Mouse (Mus musculus): ENCODE results near the gene Pcp4. TPM values are rescaled to one million over a fixed set of nuclear protein-coding genes. Genes with fewer than 3 reads are reported as not detected.

Gene Pcp4
- polyA plus RNA-seq, 1 experiment from 2014 or later = 136 TPM

DNA sequence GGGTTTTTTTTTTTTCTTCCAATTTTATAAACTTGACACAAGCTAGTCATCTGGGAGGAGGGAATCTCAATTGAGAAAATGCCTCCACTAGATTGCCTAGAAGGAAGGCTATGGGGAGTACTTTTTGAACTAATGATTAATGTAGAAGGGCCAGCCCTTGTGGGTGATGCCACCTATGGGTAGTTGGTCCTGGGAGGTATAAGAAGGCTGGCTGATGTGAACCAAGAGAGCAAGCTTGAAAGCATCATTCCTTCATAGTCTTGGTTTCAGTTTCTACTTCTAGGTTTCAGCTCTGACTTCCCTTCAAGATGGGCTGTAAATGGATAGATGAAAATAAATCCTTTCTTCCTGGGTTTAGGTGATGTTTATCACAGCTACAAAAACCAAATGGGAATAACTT is 13.3 kb upstream of the Pcp4 start:
- Histone ChIP-seq H3K4me3 (no peak overlapping the region), H3K9ac (no peak overlapping the region), H3K36me3 (no peaks in the 10 kb centered on the region), H3K9me3 (no peaks in the 10 kb centered on the region), H3K4me2 (no peak overlapping the region), H3K4me1 (replicated peaks) (no peaks in the 10 kb centered on the region), H3K27me3 (no peaks in the 10 kb centered on the region), H3K27ac (replicated peaks) (no peak overlapping the region)
- ATAC-seq (ENCODE audit: low read depth) = no peak

DNA sequence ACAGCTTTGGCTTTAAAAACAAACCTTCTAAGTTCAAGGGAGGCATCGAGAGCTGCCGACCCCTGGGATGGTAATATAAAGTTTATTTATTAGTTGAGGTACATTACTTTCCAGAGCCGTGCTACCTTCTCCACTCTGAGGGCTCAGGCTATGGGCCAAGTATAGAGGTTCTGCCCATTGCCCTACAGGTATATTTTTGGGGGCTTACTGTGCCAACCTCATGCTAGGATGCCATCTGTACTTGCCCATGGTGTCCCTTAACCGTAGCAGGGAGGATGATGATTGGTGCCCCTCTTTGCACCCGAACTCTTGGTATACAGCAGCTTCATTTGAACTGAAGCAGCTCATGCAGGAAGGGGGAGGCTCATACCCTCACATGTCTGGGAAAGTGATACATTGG is 9.8 kb upstream of the Pcp4 start:
- H3K4me3 ChIP-seq = no peak overlapping the region
- 84% methylated on average over 5 of the region's 5 CpGs for WGBS
- no peak for ATAC-seq (ENCODE audit: low read depth)

DNA sequence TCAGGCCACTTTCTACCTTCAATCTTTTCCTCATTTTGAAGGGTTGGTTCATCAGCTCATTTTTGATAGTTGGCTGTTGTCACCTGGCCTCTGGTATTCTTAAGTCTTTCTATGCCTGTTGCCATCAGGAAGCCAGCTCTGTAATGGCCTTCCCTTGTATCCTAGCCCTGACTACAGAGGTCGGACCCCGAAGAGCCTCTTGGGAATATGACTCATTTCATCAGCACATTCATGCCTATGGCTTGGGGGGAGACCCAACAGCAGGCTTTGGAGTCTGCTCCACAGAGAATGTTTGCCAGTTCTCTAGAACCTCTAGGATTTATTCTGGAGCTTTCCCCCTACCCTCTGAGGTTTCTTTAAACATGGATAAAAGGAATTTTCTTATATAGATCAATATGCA is 8.1 kb upstream of the Pcp4 start:
- Histone ChIP-seq H3K27ac (replicated peaks) (no peak overlapping the region), H3K4me1 (replicated peaks) (no peaks in the 10 kb centered on the region), H3K9me3 (no peaks in the 10 kb centered on the region), H3K9ac (no peak overlapping the region), H3K4me2 (no peak overlapping the region), H3K27me3 (no peaks in the 10 kb centered on the region), H3K4me3 (no peak overlapping the region), H3K36me3 (no peaks in the 10 kb centered on the region)
- ATAC-seq (ENCODE audit: low read depth) = no peak
- 88% methylated on average over 2 of the region's 2 CpGs for WGBS

More for the DNA sequence above, 9.8 kb upstream of the Pcp4 start:
- H3K27ac ChIP-seq (replicated peaks) = no peak overlapping the region
- no peaks in the 10 kb centered on the region for H3K36me3 ChIP-seq
- H3K9me3 ChIP-seq = no peaks in the 10 kb centered on the region
- no peak overlapping the region for H3K4me2 ChIP-seq
- H3K27me3 ChIP-seq = no peaks in the 10 kb centered on the region
- H3K9ac ChIP-seq = no peak overlapping the region
- no peaks in the 10 kb centered on the region for H3K4me1 ChIP-seq (replicated peaks)

DNA sequence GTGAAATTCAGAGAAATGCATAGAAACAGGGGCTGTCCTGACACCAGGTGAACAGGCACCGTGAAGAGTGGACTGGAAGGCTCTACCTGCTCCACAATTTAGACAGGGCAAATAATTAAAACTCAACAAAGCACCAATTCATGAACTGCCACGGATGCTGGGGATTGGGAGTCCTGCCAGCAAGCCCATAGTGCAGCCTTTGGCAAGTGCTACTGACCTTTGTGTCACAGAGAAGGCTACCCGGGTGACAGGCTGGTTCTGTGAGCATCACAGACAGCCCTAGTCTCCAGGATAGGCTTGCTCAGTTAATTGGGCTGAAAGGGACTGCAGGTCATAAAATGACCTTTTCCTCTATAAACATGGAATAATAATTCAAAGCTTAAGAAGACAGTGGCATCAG is 6.6 kb upstream of the Pcp4 start:
- Histone ChIP-seq H3K27ac (replicated peaks) (no peak overlapping the region), H3K9me3 (no peaks in the 10 kb centered on the region), H3K36me3 (no peaks in the 10 kb centered on the region), H3K9ac (no peak overlapping the region), H3K4me3 (no peak overlapping the region), H3K27me3 (no peaks in the 10 kb centered on the region), H3K4me2 (no peak overlapping the region), H3K4me1 (replicated peaks) (no peaks in the 10 kb centered on the region)
- WGBS = 50% methylated on average over 3 of the region's 3 CpGs
- ATAC-seq (ENCODE audit: low read depth) = no peak

DNA sequence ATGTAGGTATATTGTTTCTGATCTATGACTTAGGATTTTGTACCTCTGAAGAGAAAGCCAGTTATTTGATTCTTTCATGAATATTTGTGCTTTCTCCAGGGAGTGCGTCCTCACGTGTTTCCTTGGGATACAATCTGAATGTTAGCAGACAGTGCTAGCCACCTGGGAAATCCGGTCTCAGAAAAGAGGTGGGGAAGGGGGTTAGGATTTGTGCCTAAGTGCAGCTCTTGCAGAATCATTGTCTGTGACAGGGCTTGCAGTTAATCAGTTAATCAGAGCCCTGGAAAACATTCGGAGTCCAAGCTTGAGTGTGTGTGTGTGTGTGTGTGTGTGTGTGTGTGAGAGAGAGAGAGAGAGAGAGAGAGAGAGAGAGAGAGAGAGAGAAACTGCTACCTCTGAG is 605 bp downstream of the Pcp4 start:
- peak overlapping the region; percentile 43 for H3K4me2 ChIP-seq
- 0 out of 2 replicates have a peak, but pooled peaks have one; percentile 28 for ATAC-seq (ENCODE audit: low read depth)
- 67% methylated on average over 4 of the region's 4 CpGs for WGBS

DNA sequence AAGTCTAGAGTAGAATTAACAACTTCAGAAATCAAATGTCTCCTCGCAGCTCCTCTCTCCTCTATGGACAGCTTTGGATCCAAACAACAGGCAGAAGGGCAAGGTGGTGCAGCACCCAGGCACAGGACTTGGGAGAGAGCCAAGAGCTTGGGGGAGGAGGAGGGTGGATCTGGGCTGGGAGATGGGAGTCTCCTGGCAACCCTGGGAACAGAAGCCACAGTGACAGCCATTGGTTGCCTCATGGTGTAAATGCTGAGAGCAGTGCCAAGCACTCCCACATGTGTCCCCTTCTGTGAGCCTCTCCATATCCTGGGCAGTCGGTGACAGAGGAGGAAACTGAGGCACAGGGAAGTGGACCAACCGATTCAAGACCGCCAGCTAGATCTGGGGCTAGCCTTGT is 1.3 kb downstream of the Pcp4 start:
- Histone ChIP-seq H3K4me3 (peak overlapping the region; percentile 27; the same call in 1 of the 2 replicates), H3K9ac (no peak overlapping the region)
- peak; percentile 86 for ATAC-seq (ENCODE audit: low read depth)

More for the DNA sequence above, 605 bp downstream of the Pcp4 start:
- Histone ChIP-seq H3K36me3 (no peaks in the 10 kb centered on the region), H3K9ac (no peak overlapping the region; the same call in 1 of the 2 replicates), H3K4me1 (replicated peaks) (peaks cover 34% of the 10 kb centered on the region), H3K27me3 (no peaks in the 10 kb centered on the region), H3K9me3 (no peaks in the 10 kb centered on the region), H3K4me3 (peak overlapping the region; percentile 27), H3K27ac (replicated peaks) (no peak overlapping the region)

DNA sequence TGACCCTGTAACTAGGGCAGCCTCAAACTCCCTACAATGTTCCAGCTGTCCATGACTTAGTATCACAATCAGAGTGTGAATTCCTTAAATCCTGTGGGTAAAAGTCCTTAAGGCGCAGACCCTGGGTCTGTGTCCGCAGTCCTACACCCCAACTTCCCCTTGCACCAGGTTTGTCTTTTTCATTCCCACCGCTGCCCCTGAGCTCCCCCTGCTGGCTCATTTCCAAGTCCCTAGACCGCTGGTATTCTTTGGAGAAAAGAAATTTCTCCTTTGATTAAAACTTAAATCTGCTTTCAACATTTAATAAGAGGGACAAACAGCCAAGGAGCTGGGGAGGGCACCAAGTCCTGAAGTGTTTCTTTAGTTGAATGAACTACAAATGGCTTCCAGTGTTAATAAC is 2.2 kb downstream of the Pcp4 start:
- H3K4me1 ChIP-seq (replicated peaks) = peaks cover 39% of the 10 kb centered on the region
- H3K27ac ChIP-seq (replicated peaks) = no peak overlapping the region
- H3K9ac ChIP-seq = no peak overlapping the region

More for the DNA sequence above, 1.3 kb downstream of the Pcp4 start:
- Histone ChIP-seq H3K27me3 (no peaks in the 10 kb centered on the region), H3K4me2 (peak overlapping the region; percentile 43), H3K4me1 (replicated peaks) (peaks cover 34% of the 10 kb centered on the region), H3K9me3 (no peaks in the 10 kb centered on the region), H3K36me3 (no peaks in the 10 kb centered on the region), H3K27ac (replicated peaks) (no peak overlapping the region)
- WGBS = 83% methylated on average over 4 of the region's 4 CpGs

DNA sequence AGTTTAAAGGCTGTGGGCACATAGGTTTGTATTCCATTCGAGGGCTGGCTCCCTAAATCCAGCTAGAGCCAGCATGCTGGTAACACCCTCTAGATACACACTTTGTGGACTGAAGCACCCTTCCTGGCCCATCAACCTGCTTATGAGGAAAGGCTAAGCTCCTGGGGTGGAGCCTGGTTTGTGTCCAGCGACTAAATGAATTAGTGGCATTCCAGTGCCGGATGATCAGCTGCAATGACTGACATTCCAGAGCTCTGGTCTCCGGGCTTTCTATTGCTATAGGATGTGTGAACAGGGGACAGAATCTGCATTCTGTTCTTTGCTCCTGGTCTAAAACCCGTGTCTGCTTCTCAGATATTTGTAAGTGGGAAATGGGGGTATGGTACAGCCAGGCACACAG is 5.0 kb downstream of the Pcp4 start:
- Histone ChIP-seq H3K4me1 (replicated peaks) (peaks cover 39% of the 10 kb centered on the region), H3K4me3 (no peak overlapping the region), H3K9me3 (no peaks in the 10 kb centered on the region), H3K36me3 (no peaks in the 10 kb centered on the region), H3K9ac (no peak overlapping the region), H3K27ac (replicated peaks) (peak overlapping the region; percentile 59), H3K4me2 (0 out of 2 replicates have a peak overlapping the region, but pooled peaks have one; percentile 0), H3K27me3 (no peaks in the 10 kb centered on the region)
- no peak for ATAC-seq (ENCODE audit: low read depth)
- WGBS = 45% methylated on average over 5 of the region's 5 CpGs

More for the DNA sequence above, 2.2 kb downstream of the Pcp4 start:
- H3K36me3 ChIP-seq = no peaks in the 10 kb centered on the region
- H3K9me3 ChIP-seq = no peaks in the 10 kb centered on the region
- no peaks in the 10 kb centered on the region for H3K27me3 ChIP-seq
- WGBS = 59% methylated on average over 4 of the region's 4 CpGs
- H3K4me3 ChIP-seq = no peak overlapping the region
- no peak for ATAC-seq (ENCODE audit: low read depth)
- 0 out of 2 replicates have a peak overlapping the region, but pooled peaks have one; percentile 43 for H3K4me2 ChIP-seq

DNA sequence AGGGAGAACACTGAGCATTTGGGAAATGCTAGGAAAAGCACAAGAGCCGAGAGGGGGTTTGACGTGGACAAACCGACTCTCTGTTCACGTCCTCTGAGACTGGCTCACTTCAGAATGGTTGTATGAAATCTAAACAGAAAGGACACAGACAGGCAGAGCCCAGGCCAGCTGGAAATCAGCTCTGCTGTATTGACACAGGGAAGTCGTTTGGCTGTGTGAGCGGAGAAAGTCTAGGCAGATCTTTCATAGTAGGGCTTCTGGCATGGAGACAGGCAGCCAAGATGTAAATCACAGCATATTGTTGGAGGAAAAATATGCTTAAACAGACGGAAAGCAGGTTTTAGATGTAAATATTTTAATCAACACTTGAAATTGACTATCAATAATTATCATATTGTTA is 5.4 kb downstream of the Pcp4 start:
- H3K27me3 ChIP-seq = no peaks in the 10 kb centered on the region
- peak overlapping the region; percentile 59 for H3K27ac ChIP-seq (replicated peaks)
- 61% methylated on average over 7 of the region's 7 CpGs for WGBS
- H3K9me3 ChIP-seq = no peaks in the 10 kb centered on the region
- no peak overlapping the region for H3K4me3 ChIP-seq
- H3K4me1 ChIP-seq (replicated peaks) = peaks cover 36% of the 10 kb centered on the region
- H3K36me3 ChIP-seq = no peaks in the 10 kb centered on the region
- no peak overlapping the region for H3K9ac ChIP-seq
- ATAC-seq (ENCODE audit: low read depth) = no peak
- H3K4me2 ChIP-seq = no peak overlapping the region

DNA sequence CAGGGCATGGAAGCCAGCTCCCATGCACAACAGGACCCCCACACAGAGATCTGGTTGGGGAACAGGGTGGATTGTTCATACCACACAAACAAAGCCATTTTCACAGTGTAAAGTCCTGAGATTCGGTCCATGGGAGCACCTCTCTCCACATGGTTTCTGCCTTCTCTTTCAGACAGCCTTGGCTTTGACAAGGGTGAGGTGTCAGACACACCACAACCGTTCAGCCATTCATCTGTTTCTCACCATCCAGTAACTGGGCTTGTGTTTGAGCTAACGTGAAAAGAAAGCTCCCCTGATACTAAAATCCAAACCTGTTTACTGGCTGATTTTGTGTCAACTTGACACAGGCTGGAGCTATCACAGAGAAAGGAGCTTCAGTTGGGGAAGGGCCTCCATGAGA is 6.8 kb downstream of the Pcp4 start:
- Histone ChIP-seq H3K4me2 (no peak overlapping the region), H3K36me3 (no peaks in the 10 kb centered on the region), H3K4me1 (replicated peaks) (peaks cover 23% of the 10 kb centered on the region), H3K27ac (replicated peaks) (no peak overlapping the region), H3K9me3 (no peaks in the 10 kb centered on the region), H3K9ac (no peak overlapping the region), H3K4me3 (no peak overlapping the region), H3K27me3 (no peaks in the 10 kb centered on the region)
- no peak for ATAC-seq (ENCODE audit: low read depth)
- WGBS = 55% methylated on average over 3 of the region's 3 CpGs

DNA sequence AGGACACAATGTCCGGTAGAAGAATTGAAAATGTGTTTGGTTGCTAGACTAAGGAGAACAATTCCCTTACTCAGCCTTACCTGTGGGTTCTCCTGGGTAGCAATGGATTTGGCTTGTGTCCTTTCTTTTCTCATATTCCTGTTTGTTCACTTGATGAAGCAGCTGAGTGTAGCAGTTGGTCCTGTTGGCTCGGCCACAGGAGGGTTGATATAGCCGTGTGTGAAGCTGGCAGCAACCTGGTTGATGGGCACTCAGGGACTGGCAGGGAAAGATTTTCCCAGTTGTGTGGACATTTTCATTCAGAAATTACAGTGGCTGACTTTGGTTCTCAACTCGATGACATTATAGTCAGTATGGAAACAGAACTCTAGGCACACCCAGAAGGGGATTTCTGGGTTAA is 14.4 kb downstream of the Pcp4 start:
- WGBS = 83% methylated on average over 4 of the region's 4 CpGs
- H3K4me3 ChIP-seq = no peak overlapping the region
- no peak for ATAC-seq (ENCODE audit: low read depth)
- no peak overlapping the region for H3K4me2 ChIP-seq
- H3K36me3 ChIP-seq = no peaks in the 10 kb centered on the region
- no peaks in the 10 kb centered on the region for H3K9me3 ChIP-seq
- H3K4me1 ChIP-seq (replicated peaks) = no peaks in the 10 kb centered on the region
- H3K27me3 ChIP-seq = no peaks in the 10 kb centered on the region
- H3K27ac ChIP-seq (replicated peaks) = no peak overlapping the region
- H3K9ac ChIP-seq = no peak overlapping the region

DNA sequence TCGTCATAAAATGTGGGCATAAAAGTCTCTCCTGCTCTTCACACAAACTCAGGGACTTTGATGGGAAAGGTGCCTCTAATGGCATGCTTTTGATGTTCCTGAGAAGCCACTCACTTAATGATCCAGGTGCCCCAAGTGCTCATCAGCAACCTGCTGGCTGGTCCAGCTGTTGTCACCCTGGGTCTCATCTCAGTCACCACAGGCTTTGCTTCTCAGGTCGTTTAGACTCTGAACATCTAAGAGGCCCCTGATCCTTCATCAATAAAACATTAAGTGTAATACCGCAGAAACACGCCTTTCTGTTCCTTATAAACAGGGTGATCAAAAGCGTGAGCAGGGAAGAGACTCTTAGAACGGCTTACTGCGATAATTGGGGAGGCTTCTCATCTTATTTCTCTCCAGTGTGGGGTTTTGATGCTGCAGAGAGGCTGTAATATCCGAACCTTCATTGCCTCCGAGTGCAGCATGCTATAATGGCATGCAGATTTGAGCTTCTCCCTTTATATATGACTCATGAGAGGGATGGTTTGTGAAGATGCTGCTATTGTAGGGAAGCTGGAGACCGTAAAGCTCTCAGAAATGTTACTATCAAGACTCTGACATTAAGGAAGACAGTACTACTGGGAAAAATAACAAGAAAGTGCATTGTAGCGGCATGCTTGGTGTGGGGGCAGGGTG is 19.7 kb downstream of the Pcp4 start:
- WGBS = 62% methylated on average over 11 of the region's 11 CpGs
- Histone ChIP-seq H3K27ac (replicated peaks) (peak overlapping the region; percentile 15; the same call in 1 of the 2 replicates), H3K4me2 (no peak overlapping the region), H3K4me1 (replicated peaks) (no peaks in the 10 kb centered on the region), H3K9me3 (no peaks in the 10 kb centered on the region), H3K36me3 (no peaks in the 10 kb centered on the region), H3K9ac (no peak overlapping the region), H3K27me3 (no peaks in the 10 kb centered on the region), H3K4me3 (no peak overlapping the region)
- ATAC-seq (ENCODE audit: low read depth) = no peak

DNA sequence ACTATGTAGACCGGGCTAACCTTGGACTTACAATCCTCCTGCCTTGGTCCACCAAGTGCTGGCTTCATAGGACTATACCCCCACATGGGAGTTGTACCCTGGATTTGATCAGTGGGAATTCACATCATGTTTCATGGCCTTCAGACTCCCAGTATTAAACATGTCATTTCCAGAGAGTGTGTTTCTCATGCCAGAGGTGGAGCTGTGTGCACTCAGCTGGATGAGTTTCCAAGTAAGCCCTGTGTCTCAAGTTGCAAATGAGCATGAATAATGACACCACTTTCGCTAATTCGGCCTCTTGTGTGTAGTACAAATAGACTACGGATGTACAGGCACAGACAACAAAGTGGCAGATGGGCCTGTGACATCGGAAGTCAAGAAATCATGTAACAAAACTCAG is 20.6 kb downstream of the Pcp4 start:
- no peak for ATAC-seq (ENCODE audit: low read depth)
- Histone ChIP-seq H3K27ac (replicated peaks) (no peak overlapping the region), H3K4me3 (no peak overlapping the region), H3K4me2 (no peak overlapping the region), H3K9ac (no peak overlapping the region), H3K4me1 (replicated peaks) (no peaks in the 10 kb centered on the region), H3K9me3 (no peaks in the 10 kb centered on the region), H3K36me3 (no peaks in the 10 kb centered on the region), H3K27me3 (no peaks in the 10 kb centered on the region)
- WGBS = 70% methylated on average over 5 of the region's 5 CpGs
